Mouse (Mus musculus): ENCODE results near the gene Bola1.

DNA sequence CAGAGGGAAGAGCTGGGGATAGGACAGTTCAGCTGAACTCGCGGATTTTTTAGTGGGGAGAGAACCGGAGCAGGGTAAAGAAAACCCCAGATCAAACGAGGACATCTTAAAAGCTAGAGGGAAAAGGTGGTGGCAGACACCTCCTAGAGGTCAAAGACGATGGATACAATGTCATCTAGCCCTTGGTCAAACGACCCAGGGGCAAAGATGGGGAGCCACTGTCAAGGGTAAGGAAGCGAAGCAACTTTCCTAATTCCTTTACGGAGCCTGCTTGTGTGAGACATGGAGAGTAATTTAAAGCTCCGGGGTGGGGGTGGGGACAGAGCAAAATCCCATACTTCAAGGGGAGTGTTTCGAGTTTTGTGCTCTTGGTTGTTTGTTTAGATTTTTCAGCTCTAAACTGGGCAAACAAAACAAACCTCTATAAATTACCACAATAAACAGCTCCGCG is 293 bp downstream of the Bola1 start:
- TF ChIP-seq CTCF (IDR thresholded peaks at IDR 0.05; ENCODE audit: insufficient read depth, low read length): no peak
- TF ChIP-seq POLR2A (IDR thresholded peaks at IDR 0.05; ENCODE audit: borderline replicate concordance, extremely low read depth, low read depth, low read length): no peak; the same call in 1 of the 2 replicates

Data from lung, adult 2 months (tissue).